Mouse (Mus musculus) ES-Bruce4 (cell line): ENCODE measurements around the gene Rpl10a. TPM values are rescaled to one million over a fixed set of nuclear protein-coding genes. Genes with fewer than 3 reads are reported as not detected.

ENCODE experiments used
- H3K27ac ChIP-seq: 2 replicates; pipeline ENCODE4 v1.5.1; 2012; ENCODE audit warnings: low read length, inconsistent platforms; ENCODE audit not compliant: insufficient read depth
- H3K27me3 ChIP-seq: 2 replicates; pipeline ENCODE4 v1.6.1; 2012; ENCODE audit warnings: mild to moderate bottlenecking, low read length, inconsistent platforms; ENCODE audit not compliant: control insufficient read depth, poor library complexity, insufficient read depth, severe bottlenecking
- H3K36me3 ChIP-seq: 2 replicates; pipeline ENCODE4 v1.6.1; 2012; ENCODE audit warnings: inconsistent platforms, mild to moderate bottlenecking, low read length, moderate library complexity; ENCODE audit not compliant: control insufficient read depth, poor library complexity, insufficient read depth, severe bottlenecking
- H3K4me1 ChIP-seq: one replicate; pipeline ENCODE4 v1.8.1; 2011; ENCODE audit warnings: low read length; ENCODE audit not compliant: control insufficient read depth, insufficient read depth
- H3K4me3 ChIP-seq: 2 replicates; pipeline ENCODE4 v1.5.1; 2011; ENCODE audit warnings: low read depth, mild to moderate bottlenecking, low read length
- H3K9ac ChIP-seq: 2 replicates; pipeline ENCODE4 v1.6.1; 2012; ENCODE audit warnings: low read depth, mild to moderate bottlenecking, inconsistent platforms; ENCODE audit not compliant: poor library complexity, severe bottlenecking
- H3K9me3 ChIP-seq: replicated peaks from 2 replicates; pipeline ENCODE4 v1.6.1; 2012; ENCODE audit warnings: mild to moderate bottlenecking, low read length, inconsistent platforms; ENCODE audit not compliant: control insufficient read depth, poor library complexity, insufficient read depth, severe bottlenecking
- CTCF ChIP-seq: IDR thresholded peaks from one replicate; pipeline ENCODE4 v1.8.1; 2011; ENCODE audit warnings: low read depth, low read length
- EP300 ChIP-seq: IDR thresholded peaks from 2 replicates; pipeline ENCODE4 v1.6.1; 2011; ENCODE audit warnings: low read depth, low read length; ENCODE audit not compliant: insufficient read depth
- POLR2A ChIP-seq: IDR thresholded peaks from one replicate; pipeline ENCODE4 v1.8.1; 2011; ENCODE audit warnings: low read length; ENCODE audit not compliant: insufficient read depth
- polyA plus RNA-seq: library from polyadenylated mRNA; stranded (reverse); fragments of >200 nt; gene quantifications from 2 replicates; pipeline ENCODE4 v1.2.4, GENCODE M21; 2011; ENCODE audit warnings: low read depth; ENCODE audit not compliant: missing spikeins, insufficient read depth, insufficient read length

Rpl10a gene
- polyA plus RNA-seq, 1 experiment = 1,875 TPM

GRCm38 (mm10) chr17:28300323-28300722, 27.9 kb upstream of the Rpl10a start:
- Histone ChIP-seq H3K9me3 (no peaks in the 10 kb centered on the region), H3K9ac (no peak overlapping the region), H3K27ac (no peak overlapping the region), H3K4me1 (peaks cover 12% of the 10 kb centered on the region), H3K4me3 (no peak overlapping the region), H3K27me3 (no peaks in the 10 kb centered on the region), H3K36me3 (no peaks in the 10 kb centered on the region)
- TF ChIP-seq EP300 = no peak
- TF ChIP-seq CTCF = no peak
- no peak for TF ChIP-seq POLR2A

- no peak overlapping the region for H3K4me3 ChIP-seq
- peaks cover 12% of the 10 kb centered on the region for H3K4me1 ChIP-seq
- no peaks in the 10 kb centered on the region for H3K27me3 ChIP-seq
- TF ChIP-seq EP300 = no peak
- TF ChIP-seq CTCF = no peak
- TF ChIP-seq POLR2A = no peak
- H3K9ac ChIP-seq = no peak overlapping the region
- no peak overlapping the region for H3K27ac ChIP-seq
- no peaks in the 10 kb centered on the region for H3K36me3 ChIP-seq
- no peaks in the 10 kb centered on the region for H3K9me3 ChIP-seq
Observed at GRCm38 (mm10) chr17:28300850-28301249, 27.4 kb upstream of the Rpl10a start.

- TF ChIP-seq POLR2A (no peak), EP300 (0 out of 2 replicates have a peak, but pooled peaks have one; percentile 6), CTCF (no peak)
- no peak overlapping the region for H3K4me3 ChIP-seq
- peaks cover 7% of the 10 kb centered on the region for H3K4me1 ChIP-seq
- no peak overlapping the region for H3K27ac ChIP-seq
- no peaks in the 10 kb centered on the region for H3K9me3 ChIP-seq
- H3K36me3 ChIP-seq = no peaks in the 10 kb centered on the region
- H3K27me3 ChIP-seq = no peaks in the 10 kb centered on the region
- H3K9ac ChIP-seq = no peak overlapping the region
Observed at GRCm38 (mm10) chr17:28305172-28305571, 23.1 kb upstream of the Rpl10a start.

GRCm38 (mm10) chr17:28308297-28309195, 19.7 kb upstream of the Rpl10a start:
- Histone ChIP-seq H3K4me1 (peaks cover 4% of the 10 kb centered on the region), H3K27me3 (no peaks in the 10 kb centered on the region), H3K9ac (no peak overlapping the region), H3K27ac (no peak overlapping the region), H3K36me3 (no peaks in the 10 kb centered on the region), H3K9me3 (no peaks in the 10 kb centered on the region), H3K4me3 (no peak overlapping the region)
- TF ChIP-seq CTCF = peak; percentile 79
- TF ChIP-seq EP300 = no peak

- Histone ChIP-seq H3K4me1 (peaks cover 2% of the 10 kb centered on the region), H3K9me3 (no peaks in the 10 kb centered on the region), H3K36me3 (no peaks in the 10 kb centered on the region), H3K9ac (no peak overlapping the region), H3K27me3 (no peaks in the 10 kb centered on the region), H3K4me3 (no peak overlapping the region), H3K27ac (no peak overlapping the region)
- no peak for TF ChIP-seq EP300
- TF ChIP-seq CTCF = peak; percentile 23
- no peak for TF ChIP-seq POLR2A
Observed at GRCm38 (mm10) chr17:28310831-28311230, 17.4 kb upstream of the Rpl10a start.
